Mouse (Mus musculus): ENCODE results near the gene Adamtsl1. TPM values are rescaled to one million over a fixed set of nuclear protein-coding genes. Genes with fewer than 3 reads are reported as not detected.

Adamtsl1 gene
- polyA plus RNA-seq, 1 experiment from 2014 or later: 14.2 TPM

DNA sequence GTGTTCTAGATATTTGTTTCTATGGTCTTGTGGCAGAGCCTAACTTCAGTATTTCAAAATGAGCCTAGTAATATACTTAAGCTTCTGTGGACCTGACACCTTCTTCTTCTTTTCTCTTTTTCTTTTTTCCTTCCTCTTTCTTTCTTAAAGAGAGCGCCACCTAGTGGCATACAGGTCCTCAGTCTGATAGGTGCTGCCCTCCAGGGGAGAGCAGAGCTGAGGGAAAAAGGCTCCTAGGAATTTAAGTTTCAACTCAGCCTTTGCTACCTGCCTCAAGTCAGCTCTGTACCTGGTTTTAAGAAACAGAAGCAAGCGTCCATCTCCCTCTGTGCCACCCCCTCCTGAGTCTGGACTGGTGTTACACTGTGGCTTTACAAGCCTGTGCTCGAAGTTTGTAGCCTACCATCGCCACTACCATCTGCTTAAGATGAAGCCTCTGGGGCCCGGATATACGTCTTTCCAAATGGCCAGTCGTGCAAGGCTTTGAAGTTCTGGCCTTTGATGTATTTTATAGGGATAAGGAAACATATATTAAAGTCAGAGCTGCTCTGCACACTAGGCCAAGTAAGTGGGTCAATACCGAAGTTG lies 510.7 kb downstream of the Adamtsl1 start:
- peak; percentile 82 for DNase-seq
- ATAC-seq (ENCODE audit: insufficient read depth): peak; percentile 58; the same call in 1 of the 2 replicates

DNA sequence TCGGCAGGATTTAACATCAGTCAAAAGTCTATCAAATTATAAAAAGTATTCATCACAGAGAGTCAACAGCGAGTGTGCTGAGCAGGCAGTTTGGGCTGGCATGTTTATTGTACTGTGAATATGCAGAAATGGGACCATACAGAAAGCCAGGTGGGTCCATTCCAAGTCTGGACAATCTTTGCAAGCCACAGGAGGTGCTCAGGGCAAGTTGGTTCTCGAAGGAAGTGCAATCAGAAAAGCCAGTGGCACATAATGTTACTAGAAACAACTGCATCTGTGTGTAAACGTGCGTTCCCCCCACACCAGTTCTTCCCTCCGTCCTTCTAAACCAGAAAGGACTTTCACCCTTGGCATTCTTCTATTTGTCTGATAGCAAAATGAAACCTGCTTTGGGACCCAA lies 515.5 kb downstream of the Adamtsl1 start:
- Histone ChIP-seq H3K4me3 (ENCODE audit: low read depth, low read length) (no peak overlapping the region), H3K36me3 (ENCODE audit: insufficient read depth) (no peaks in the 10 kb centered on the region), H3K9ac (no peak overlapping the region), H3K4me1 (ENCODE audit: insufficient read depth) (peaks cover 18% of the 10 kb centered on the region; the same call in 1 of the 2 replicates), H3K4me2 (no peak overlapping the region), H3K27me3 (ENCODE audit: insufficient read depth, low read length) (no peaks in the 10 kb centered on the region), H3K27ac (ENCODE audit: low read depth) (no peak overlapping the region), H3K9me3 (ENCODE audit: low read depth, low read length) (no peaks in the 10 kb centered on the region)
- ATAC-seq (ENCODE audit: insufficient read depth) (no peak), DNase-seq (no peak)
- no peak for TF ChIP-seq CTCF (IDR thresholded peaks at IDR 0.05; ENCODE audit: low read depth)
- WGBS: 62% methylated on average over 6 of the region's 6 CpGs

More for the DNA sequence above, 510.7 kb downstream of the Adamtsl1 start:
- H3K27ac ChIP-seq (ENCODE audit: low read depth): no peak overlapping the region
- no peak overlapping the region for H3K4me3 ChIP-seq (ENCODE audit: low read depth, low read length)
- H3K36me3 ChIP-seq (ENCODE audit: insufficient read depth): no peaks in the 10 kb centered on the region
- H3K27me3 ChIP-seq (ENCODE audit: insufficient read depth, low read length): no peaks in the 10 kb centered on the region
- H3K9me3 ChIP-seq (ENCODE audit: low read depth, low read length): no peaks in the 10 kb centered on the region
- no peak overlapping the region for H3K4me2 ChIP-seq
- 0 out of 2 replicates have a peak, but pooled peaks cover 3% of the 10 kb centered on the region for H3K4me1 ChIP-seq (ENCODE audit: insufficient read depth)
- TF ChIP-seq CTCF (IDR thresholded peaks at IDR 0.05; ENCODE audit: low read depth): peak; percentile 82
- H3K9ac ChIP-seq: no peak overlapping the region
- 34% methylated on average over 8 of the region's 8 CpGs for WGBS

DNA sequence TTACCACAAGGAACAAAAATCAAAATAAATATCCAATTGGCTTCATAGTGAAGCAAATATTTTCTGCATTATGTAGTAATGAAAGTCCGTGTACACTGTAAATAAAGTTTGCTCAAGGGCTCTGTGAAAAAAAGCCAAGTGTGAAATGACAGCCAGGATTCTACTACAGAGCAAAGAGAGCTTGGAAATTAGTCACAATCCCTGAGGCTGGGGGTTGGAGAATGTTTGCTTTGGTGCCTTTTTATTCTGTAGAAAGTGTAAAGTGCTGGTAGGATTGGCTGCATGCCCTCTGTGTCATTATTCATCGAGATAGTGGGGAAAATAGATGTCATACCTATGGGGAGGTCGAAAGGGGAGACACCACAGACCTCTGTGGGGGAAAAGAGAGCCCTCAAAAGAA lies 516.2 kb downstream of the Adamtsl1 start:
- peak overlapping the region; percentile 33 for H3K4me2 ChIP-seq
- no peaks in the 10 kb centered on the region for H3K9me3 ChIP-seq (ENCODE audit: low read depth, low read length)
- peak; percentile 68; the same call in 1 of the 2 replicates for ATAC-seq (ENCODE audit: insufficient read depth)
- no peak overlapping the region for H3K27ac ChIP-seq (ENCODE audit: low read depth)
- DNase-seq: peak; percentile 67
- TF ChIP-seq CTCF (IDR thresholded peaks at IDR 0.05; ENCODE audit: low read depth): no peak
- WGBS: 12% methylated on average over 3 of the region's 3 CpGs
- H3K9ac ChIP-seq: no peak overlapping the region
- H3K4me3 ChIP-seq (ENCODE audit: low read depth, low read length): no peak overlapping the region
- peaks cover 18% of the 10 kb centered on the region; the same call in 1 of the 2 replicates for H3K4me1 ChIP-seq (ENCODE audit: insufficient read depth)
- no peaks in the 10 kb centered on the region for H3K27me3 ChIP-seq (ENCODE audit: insufficient read depth, low read length)
- no peaks in the 10 kb centered on the region for H3K36me3 ChIP-seq (ENCODE audit: insufficient read depth)

DNA sequence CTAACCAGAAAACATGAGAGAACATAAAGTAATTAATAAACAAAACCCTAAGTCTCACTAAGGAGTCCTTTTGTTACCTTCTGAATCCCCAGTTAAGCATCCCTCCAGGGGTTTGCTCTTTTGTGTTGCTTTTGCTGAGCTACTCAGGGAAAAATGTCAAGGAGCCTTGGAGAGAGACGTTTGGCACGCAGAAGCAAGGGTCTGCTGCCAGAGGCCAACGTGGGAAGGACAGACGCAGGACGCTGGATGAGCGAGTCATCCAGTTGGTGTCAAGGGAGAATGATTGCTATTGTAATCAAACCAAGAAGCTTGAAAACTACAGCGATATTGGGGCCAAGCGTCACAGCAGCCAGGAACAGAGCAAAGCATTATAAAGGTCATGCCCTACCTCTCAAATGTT lies 517.1 kb downstream of the Adamtsl1 start:
- no peak overlapping the region for H3K27ac ChIP-seq (ENCODE audit: low read depth)
- H3K9ac ChIP-seq: no peak overlapping the region
- peaks cover 18% of the 10 kb centered on the region; the same call in 1 of the 2 replicates for H3K4me1 ChIP-seq (ENCODE audit: insufficient read depth)
- no peak overlapping the region for H3K4me2 ChIP-seq
- no peaks in the 10 kb centered on the region for H3K36me3 ChIP-seq (ENCODE audit: insufficient read depth)
- peak; percentile 26 for DNase-seq
- no peak for ATAC-seq (ENCODE audit: insufficient read depth)
- WGBS: 10% methylated on average over 8 of the region's 8 CpGs
- no peaks in the 10 kb centered on the region for H3K9me3 ChIP-seq (ENCODE audit: low read depth, low read length)
- TF ChIP-seq CTCF (IDR thresholded peaks at IDR 0.05; ENCODE audit: low read depth): no peak
- no peaks in the 10 kb centered on the region for H3K27me3 ChIP-seq (ENCODE audit: insufficient read depth, low read length)
- H3K4me3 ChIP-seq (ENCODE audit: low read depth, low read length): no peak overlapping the region

DNA sequence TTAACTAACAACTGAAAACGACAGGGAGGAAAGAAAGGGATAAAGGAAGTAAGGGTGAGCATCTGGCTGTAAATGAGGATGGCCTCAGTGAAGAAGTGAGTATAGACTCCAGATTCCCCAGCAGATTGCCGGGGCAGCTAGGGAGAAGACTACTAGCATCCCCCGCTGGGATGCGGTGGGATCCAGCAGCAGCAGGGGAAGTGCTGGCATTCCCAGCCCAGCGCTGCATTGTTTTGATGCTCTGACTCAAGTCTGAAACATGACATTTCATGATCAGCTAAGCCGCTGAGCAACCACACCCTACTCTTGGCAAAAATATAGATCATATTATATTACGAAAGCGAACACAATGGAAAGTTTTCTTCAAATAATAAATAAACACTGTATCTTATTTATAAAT lies 526.9 kb downstream of the Adamtsl1 start:
- Histone ChIP-seq H3K27ac (ENCODE audit: low read depth) (no peak overlapping the region), H3K4me1 (ENCODE audit: insufficient read depth) (no peaks in the 10 kb centered on the region), H3K9me3 (ENCODE audit: low read depth, low read length) (no peaks in the 10 kb centered on the region), H3K27me3 (ENCODE audit: insufficient read depth, low read length) (no peaks in the 10 kb centered on the region), H3K36me3 (ENCODE audit: insufficient read depth) (no peaks in the 10 kb centered on the region), H3K9ac (no peak overlapping the region), H3K4me3 (ENCODE audit: low read depth, low read length) (no peak overlapping the region), H3K4me2 (no peak overlapping the region)
- ATAC-seq (ENCODE audit: insufficient read depth) (no peak), DNase-seq (no peak)
- TF ChIP-seq CTCF (IDR thresholded peaks at IDR 0.05; ENCODE audit: low read depth): no peak
- WGBS: 34% methylated on average over 8 of the region's 8 CpGs

DNA sequence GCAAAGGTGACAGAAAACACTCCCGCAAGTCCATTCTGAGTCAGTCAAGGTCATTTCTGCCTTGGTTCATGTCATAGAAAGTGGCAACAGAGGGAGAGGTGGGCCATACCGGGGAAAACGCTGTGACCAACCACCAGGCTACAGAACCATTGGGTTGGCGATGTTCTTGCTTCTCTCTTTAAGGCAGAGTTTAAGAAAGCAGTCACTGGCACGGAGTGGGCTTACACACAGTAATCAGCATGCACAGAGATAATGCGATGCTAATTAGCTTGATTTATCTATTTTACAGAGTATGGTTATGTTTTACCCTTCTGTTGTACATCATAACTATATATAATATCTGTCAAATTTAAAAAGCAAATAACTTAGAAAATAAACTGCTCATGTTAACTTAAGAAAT lies 531.5 kb downstream of the Adamtsl1 start:
- ATAC-seq (ENCODE audit: insufficient read depth): no peak
- no peak overlapping the region for H3K27ac ChIP-seq (ENCODE audit: low read depth)
- WGBS: 82% methylated on average over 6 of the region's 6 CpGs

DNA sequence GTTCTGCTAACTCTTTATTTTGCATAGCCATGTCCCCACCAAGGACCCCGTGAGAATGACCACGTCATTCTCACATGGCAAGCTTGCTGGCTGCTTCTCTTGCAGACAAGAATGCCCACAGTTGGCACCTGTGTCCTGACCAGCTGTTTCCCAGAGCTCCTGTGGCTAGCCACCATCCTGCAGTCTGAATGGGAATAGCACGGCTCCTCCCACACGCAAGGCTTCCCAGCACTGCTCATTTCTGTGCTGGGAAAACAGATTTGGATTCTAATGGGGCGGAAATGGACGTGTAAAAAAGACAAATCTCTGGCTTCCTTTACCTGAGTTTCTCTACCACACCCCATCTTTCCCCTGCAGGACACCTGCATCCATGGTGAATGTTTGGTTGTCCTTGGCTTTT lies 531.9 kb downstream of the Adamtsl1 start:
- Histone ChIP-seq H3K9me3 (ENCODE audit: low read depth, low read length) (no peaks in the 10 kb centered on the region), H3K36me3 (ENCODE audit: insufficient read depth) (no peaks in the 10 kb centered on the region), H3K4me2 (no peak overlapping the region), H3K9ac (no peak overlapping the region), H3K27me3 (ENCODE audit: insufficient read depth, low read length) (no peaks in the 10 kb centered on the region), H3K27ac (ENCODE audit: low read depth) (no peak overlapping the region), H3K4me1 (ENCODE audit: insufficient read depth) (no peaks in the 10 kb centered on the region), H3K4me3 (ENCODE audit: low read depth, low read length) (no peak overlapping the region)
- WGBS: 72% methylated on average over 6 of the region's 6 CpGs
- ATAC-seq (ENCODE audit: insufficient read depth): no peak
- no peak for DNase-seq
- TF ChIP-seq CTCF (IDR thresholded peaks at IDR 0.05; ENCODE audit: low read depth): no peak

More for the DNA sequence above, 531.5 kb downstream of the Adamtsl1 start:
- H3K27me3 ChIP-seq (ENCODE audit: insufficient read depth, low read length): no peaks in the 10 kb centered on the region
- no peak overlapping the region for H3K9ac ChIP-seq
- H3K4me2 ChIP-seq: no peak overlapping the region
- no peaks in the 10 kb centered on the region for H3K36me3 ChIP-seq (ENCODE audit: insufficient read depth)
- no peaks in the 10 kb centered on the region for H3K9me3 ChIP-seq (ENCODE audit: low read depth, low read length)
- no peak for DNase-seq
- no peaks in the 10 kb centered on the region for H3K4me1 ChIP-seq (ENCODE audit: insufficient read depth)
- no peak overlapping the region for H3K4me3 ChIP-seq (ENCODE audit: low read depth, low read length)
- no peak for TF ChIP-seq CTCF (IDR thresholded peaks at IDR 0.05; ENCODE audit: low read depth)
